Mouse (Mus musculus): Measurements from ENCODE around the gene Nagk. TPM values are rescaled to one million over a fixed set of nuclear protein-coding genes. Genes with fewer than 3 reads are reported as not detected.

The Nagk gene
- 98.1 and 98.5 TPM in 2 replicates for polyA plus RNA-seq (2015; fragmentation: Nextera tagmentation; extraction: Ambion mirVana)

DNA sequence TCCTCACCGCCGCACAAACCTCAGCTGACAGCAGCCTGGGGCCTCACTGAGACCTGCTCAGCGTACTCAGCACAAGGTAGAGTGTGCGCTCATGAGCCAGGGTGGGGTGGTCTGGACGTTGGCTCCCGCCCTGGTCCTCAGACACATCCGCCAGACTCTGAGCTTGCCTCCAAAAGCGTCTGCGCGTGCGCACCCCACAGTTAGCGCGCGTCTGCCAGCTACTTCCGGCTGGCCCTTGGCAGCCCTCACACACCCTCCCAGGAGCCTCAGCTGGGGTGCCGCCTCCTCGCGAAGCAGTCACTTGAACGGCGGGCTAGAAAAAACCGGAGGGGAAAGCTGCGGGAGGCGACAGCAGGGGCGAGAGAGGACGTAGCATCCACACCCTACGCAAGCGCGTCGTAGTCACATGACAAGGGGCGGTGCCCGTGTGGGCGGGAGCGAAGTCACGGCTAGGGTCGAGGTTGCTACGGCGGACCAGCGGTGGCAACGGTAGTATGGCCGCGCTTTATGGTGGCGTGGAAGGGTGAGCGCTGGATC, at the start of gene Nagk:
Gene Nagk (plus strand): TSS at position 223 of the 537 bp plus-strand sequence.
- Histone ChIP-seq H3K36me3 (peaks cover 20% of the 10 kb centered on the region), H3K4me1 (replicated peaks) (peaks cover 24% of the 10 kb centered on the region), H3K4me2 (peak within 1 kb of the TSS; percentile 85), H3K27me3 (0 out of 2 replicates have a peak, but pooled peaks cover 12% of the 10 kb centered on the region), H3K27ac (peak within 1 kb of the TSS; percentile 98), H3K9me3 (no peaks in the 10 kb centered on the region), H3K4me3 (peak within 1 kb of the TSS; percentile 73), H3K9ac (peak within 1 kb of the TSS; percentile 91)
- peak; percentile 97 for ATAC-seq (ENCODE audit: low FRiP score)
- WGBS: under 1% methylated on average over 43 of the region's 43 CpGs

DNA sequence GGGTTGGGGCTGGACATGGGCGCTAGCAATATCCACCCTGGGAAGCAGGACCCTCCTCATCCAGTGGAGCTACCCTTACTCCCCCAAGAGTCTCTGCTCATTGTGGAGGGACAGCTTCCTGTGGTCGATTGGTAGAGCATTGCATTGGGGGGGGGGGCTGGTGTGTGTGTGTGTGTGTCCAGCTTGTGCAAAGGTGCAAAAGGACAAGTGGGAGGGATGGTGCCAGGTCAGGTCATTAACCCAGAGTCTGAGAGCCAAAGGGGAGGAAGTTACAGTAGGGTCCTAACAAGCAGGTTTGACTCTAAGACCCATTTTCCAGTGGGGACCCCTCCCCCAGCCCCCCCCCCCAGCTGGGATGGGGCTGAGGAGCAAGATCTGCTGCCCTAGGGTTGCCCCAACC, 49.3 kb upstream of the Nagk start:
- 0 out of 2 replicates have a peak, but pooled peaks cover 6% of the 10 kb centered on the region for H3K9me3 ChIP-seq
- no peak overlapping the region for H3K9ac ChIP-seq
- no peaks in the 10 kb centered on the region; the same call in 1 of the 2 replicates for H3K4me1 ChIP-seq (replicated peaks)
- peaks cover 55% of the 10 kb centered on the region for H3K27me3 ChIP-seq
- H3K36me3 ChIP-seq: no peaks in the 10 kb centered on the region
- ATAC-seq (ENCODE audit: low FRiP score): no peak
- H3K4me2 ChIP-seq: no peak overlapping the region
- no peak overlapping the region for H3K27ac ChIP-seq
- 42% methylated on average over 2 of the region's 2 CpGs for WGBS
- H3K4me3 ChIP-seq: no peak overlapping the region

DNA sequence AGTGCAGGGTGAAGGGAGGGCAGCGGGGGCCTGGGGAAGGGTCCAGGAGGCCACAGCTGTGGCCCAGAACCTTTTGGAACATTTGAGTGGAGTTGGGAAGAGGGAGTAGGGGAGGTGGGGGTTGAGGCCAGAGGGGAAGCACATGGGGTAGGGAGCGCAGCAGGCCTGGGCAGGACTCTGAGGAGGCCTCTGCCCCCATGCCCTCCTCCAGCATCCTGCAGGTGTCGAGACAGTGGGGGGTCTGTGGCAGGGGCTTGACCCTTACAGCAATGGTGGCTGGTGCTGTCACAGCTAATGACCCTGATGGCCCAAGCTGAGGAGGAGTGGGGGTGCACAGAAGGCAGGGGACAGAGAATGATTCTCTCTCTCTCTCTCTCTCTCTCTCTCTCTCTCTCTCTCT, 45.5 kb upstream of the Nagk start:
- H3K4me1 ChIP-seq (replicated peaks): no peaks in the 10 kb centered on the region; the same call in 1 of the 2 replicates
- H3K36me3 ChIP-seq: no peaks in the 10 kb centered on the region
- no peak overlapping the region for H3K4me3 ChIP-seq
- H3K27ac ChIP-seq: no peak overlapping the region
- WGBS: 46% methylated on average over 2 of the region's 3 CpGs
- H3K9me3 ChIP-seq: no peaks in the 10 kb centered on the region
- H3K9ac ChIP-seq: no peak overlapping the region
- H3K27me3 ChIP-seq: peaks cover 71% of the 10 kb centered on the region
- ATAC-seq (ENCODE audit: low FRiP score): no peak
- no peak overlapping the region for H3K4me2 ChIP-seq

DNA sequence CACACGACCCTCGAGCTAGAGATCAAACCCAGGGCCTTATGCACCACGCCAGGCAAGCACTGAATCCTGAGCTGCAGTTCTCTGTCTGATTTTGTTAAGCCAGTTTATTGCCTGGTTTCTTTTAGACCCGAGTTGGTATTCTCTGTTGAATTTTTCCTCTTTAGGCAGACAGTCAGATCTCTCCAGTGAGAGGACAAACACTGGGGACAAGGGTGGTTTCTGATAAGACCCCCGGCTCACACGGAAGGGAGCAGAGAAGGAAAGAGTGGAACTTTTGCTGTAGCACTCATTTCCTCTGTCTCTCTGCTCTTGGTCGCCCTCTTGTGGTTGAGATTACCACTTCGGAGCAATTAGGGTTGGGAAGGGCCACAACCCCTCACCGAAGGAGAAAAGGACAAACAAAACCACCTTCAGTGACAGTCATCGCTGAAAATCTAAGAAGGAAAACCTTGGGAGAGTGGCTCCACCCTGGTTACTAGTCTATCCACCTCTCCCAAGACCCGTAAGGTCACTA, 44.6 kb upstream of the Nagk start:
- no peak overlapping the region for H3K4me3 ChIP-seq
- H3K27me3 ChIP-seq: peaks cover 72% of the 10 kb centered on the region
- no peak overlapping the region for H3K9ac ChIP-seq
- no peak for ATAC-seq (ENCODE audit: low FRiP score)
- H3K4me1 ChIP-seq (replicated peaks): no peaks in the 10 kb centered on the region; the same call in 1 of the 2 replicates
- H3K4me2 ChIP-seq: no peak overlapping the region
- no peaks in the 10 kb centered on the region for H3K36me3 ChIP-seq
- WGBS: 8% methylated on average over 11 of the region's 11 CpGs
- no peaks in the 10 kb centered on the region for H3K9me3 ChIP-seq
- no peak overlapping the region for H3K27ac ChIP-seq

DNA sequence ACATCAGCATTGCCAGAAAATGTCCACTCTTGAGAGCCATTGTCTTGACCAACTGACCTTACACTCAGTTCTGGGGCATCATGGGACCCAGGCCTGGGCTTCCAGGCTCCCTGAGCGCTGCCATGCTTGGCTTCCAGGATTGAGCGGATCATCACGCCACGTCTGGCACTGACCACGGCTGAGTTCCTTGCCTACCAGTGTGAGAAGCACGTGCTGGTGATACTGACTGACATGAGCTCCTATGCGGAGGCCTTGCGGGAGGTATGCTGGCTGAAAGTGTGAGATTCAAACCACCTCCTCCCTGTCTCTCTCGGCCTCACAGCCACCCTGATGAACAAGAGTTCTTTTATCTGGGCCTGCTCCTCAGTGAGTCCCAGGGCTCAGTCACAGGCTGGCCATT, 38.7 kb upstream of the Nagk start:
- H3K27me3 ChIP-seq: peaks cover 83% of the 10 kb centered on the region
- H3K36me3 ChIP-seq: no peaks in the 10 kb centered on the region
- H3K9me3 ChIP-seq: no peaks in the 10 kb centered on the region
- peaks cover 6% of the 10 kb centered on the region for H3K4me1 ChIP-seq (replicated peaks)
- no peak overlapping the region for H3K9ac ChIP-seq
- H3K4me3 ChIP-seq: no peak overlapping the region
- H3K27ac ChIP-seq: no peak overlapping the region
- 75% methylated on average over 9 of the region's 9 CpGs for WGBS
- ATAC-seq (ENCODE audit: low FRiP score): no peak
- H3K4me2 ChIP-seq: no peak overlapping the region

DNA sequence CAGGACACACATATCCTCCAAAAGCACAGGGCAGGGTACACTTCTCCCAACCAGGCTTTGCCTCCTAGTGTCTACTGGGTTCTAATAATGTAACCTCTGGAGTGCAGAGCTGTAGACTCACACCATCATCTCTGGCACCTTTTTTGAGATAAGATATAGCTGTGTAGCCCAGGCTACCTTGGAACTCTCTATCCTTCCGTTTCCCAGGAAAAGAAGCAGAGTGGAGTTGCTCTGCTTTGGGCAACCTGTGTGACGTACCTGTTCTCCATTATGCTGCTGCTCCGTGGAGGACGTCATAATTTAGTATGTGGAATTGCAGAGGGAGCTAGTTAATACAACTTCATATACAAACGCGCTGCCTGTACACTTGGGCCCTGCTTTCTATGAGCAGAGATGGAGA, 32.4 kb upstream of the Nagk start, which contains the start of gene Ankrd53:
Gene Ankrd53 (plus strand): TSS at position 301 of the 400 bp plus-strand sequence.
- H3K9ac ChIP-seq: 0 out of 2 replicates have a peak within 1 kb of the TSS, but pooled peaks have one; percentile 1
- peak within 1 kb of the TSS; percentile 37 for H3K4me2 ChIP-seq
- H3K9me3 ChIP-seq: no peaks in the 10 kb centered on the region
- peaks cover 72% of the 10 kb centered on the region for H3K27me3 ChIP-seq
- ATAC-seq (ENCODE audit: low FRiP score): no peak
- H3K4me1 ChIP-seq (replicated peaks): peaks cover 18% of the 10 kb centered on the region
- peaks cover 4% of the 10 kb centered on the region; the same call in 1 of the 2 replicates for H3K36me3 ChIP-seq
- no peak within 1 kb of the TSS for H3K27ac ChIP-seq
- peak within 1 kb of the TSS; percentile 13 for H3K4me3 ChIP-seq
- 27% methylated on average over 6 of the region's 6 CpGs for WGBS

DNA sequence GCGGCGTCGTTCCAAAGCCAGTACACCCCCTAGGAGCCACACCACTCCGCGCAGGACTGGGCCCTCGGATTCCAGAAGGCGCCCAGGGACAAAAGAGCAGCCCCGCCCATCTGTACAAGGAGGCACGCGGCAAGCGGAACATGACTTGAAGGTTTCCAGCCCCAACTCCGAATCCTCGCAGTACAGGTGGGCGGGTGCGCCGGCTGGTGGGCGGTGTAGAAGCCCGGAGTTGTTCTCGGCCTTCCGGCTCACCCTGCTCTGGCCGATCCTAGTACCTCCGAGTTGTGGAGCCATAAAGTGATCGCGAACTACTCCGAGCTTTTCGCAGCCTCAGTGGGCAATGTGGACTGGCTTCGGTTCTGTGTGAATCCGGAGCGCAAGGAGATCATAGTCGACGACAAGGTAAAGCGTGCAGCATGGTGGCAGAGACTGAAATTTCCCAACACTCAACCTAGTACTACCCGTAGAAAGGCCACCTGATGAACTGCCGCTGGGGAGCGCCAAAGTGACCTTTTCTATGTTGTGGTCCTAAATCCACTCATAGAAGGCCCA, 31.8 kb upstream of the Nagk start:
- no peaks in the 10 kb centered on the region for H3K9me3 ChIP-seq
- peak overlapping the region; percentile 13 for H3K4me3 ChIP-seq
- peak overlapping the region; percentile 37 for H3K4me2 ChIP-seq
- H3K36me3 ChIP-seq: peaks cover 9% of the 10 kb centered on the region
- peaks cover 17% of the 10 kb centered on the region for H3K4me1 ChIP-seq (replicated peaks)
- H3K27me3 ChIP-seq: peaks cover 66% of the 10 kb centered on the region
- H3K9ac ChIP-seq: 0 out of 2 replicates have a peak overlapping the region, but pooled peaks have one; percentile 1
- no peak; the same call in 1 of the 2 replicates for ATAC-seq (ENCODE audit: low FRiP score)
- no peak overlapping the region for H3K27ac ChIP-seq
- 2% methylated on average over 35 of the region's 35 CpGs for WGBS

DNA sequence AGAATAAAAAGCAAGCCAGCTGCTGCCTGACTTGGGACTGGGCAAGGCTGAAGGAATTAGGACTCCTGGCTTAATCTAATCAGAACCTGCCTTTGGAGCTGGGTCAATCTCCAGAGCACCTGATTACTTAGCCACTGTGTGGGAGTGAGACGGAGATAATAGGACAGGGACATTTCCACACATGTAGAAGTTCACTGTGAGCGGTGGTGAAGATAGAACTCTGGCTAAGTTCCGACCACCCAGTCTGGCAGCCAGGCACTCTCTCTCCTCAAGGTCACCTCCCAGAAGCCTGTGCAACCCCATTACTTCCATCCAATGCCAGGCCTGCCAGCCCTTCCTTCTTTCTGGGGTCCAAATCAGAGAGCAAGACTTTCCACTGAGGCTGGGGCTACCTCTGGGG, 27.8 kb upstream of the Nagk start:
- whole genome bisulfite sequencing: 95% methylated on average over 3 of the region's 3 CpGs
- Histone ChIP-seq H3K9ac (no peak overlapping the region), H3K27ac (no peak overlapping the region), H3K4me2 (no peak overlapping the region), H3K4me1 (replicated peaks) (peaks cover 12% of the 10 kb centered on the region), H3K36me3 (peaks cover 46% of the 10 kb centered on the region), H3K9me3 (no peaks in the 10 kb centered on the region), H3K4me3 (no peak overlapping the region), H3K27me3 (peaks cover 32% of the 10 kb centered on the region)
- no peak for ATAC-seq (ENCODE audit: low FRiP score)

DNA sequence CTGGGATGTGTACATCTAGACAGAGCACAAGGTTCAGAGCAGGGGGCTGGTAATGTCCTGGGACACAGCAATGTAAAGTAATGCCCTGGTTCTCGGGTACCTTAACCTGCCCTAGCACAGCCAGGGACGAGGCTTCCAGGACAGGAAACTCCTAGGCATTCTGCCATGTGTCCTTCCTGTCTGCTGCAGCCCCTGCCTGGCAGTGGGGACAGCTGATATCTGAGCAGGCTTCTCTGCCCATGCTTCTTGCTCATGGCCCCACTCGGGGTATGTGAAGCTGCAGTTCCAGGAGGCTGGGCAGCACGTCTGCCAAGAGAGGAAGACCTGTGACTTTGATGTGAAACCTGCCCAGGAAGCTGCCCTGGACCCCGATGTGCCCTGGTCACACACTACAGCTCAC, 26.3 kb upstream of the Nagk start:
- no peak overlapping the region for H3K27ac ChIP-seq
- no peak overlapping the region for H3K4me2 ChIP-seq
- no peaks in the 10 kb centered on the region for H3K9me3 ChIP-seq
- H3K9ac ChIP-seq: no peak overlapping the region
- H3K27me3 ChIP-seq: peaks cover 17% of the 10 kb centered on the region
- H3K4me3 ChIP-seq: no peak overlapping the region
- H3K4me1 ChIP-seq (replicated peaks): peaks cover 9% of the 10 kb centered on the region
- peaks cover 57% of the 10 kb centered on the region for H3K36me3 ChIP-seq
- no peak for ATAC-seq (ENCODE audit: low FRiP score)
- 86% methylated on average over 5 of the region's 5 CpGs for WGBS

DNA sequence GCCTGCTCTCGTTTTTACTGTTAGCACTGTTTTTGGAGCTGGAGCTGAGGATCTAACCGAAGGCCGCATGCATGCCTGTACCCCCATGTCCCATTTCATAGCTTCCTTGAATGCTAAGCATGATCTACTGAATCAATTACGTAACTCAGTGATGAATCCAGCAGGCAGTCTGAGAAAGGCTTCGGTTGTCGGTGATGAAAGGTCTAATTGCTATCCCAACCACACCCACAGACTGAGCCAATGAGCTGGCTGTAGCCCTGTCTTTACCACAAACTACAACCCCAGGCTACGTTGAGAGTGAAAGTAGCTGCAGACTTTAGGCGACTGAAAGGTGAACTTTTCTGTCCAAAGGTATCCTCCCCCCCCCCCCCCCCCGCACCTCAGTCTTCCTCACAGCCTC, 20.7 kb upstream of the Nagk start:
- no peaks in the 10 kb centered on the region for H3K9me3 ChIP-seq
- whole genome bisulfite sequencing: 73% methylated on average over 9 of the region's 9 CpGs
- peaks cover 30% of the 10 kb centered on the region for H3K4me1 ChIP-seq (replicated peaks)
- peak overlapping the region; percentile 97; the same call in 1 of the 2 replicates for H3K9ac ChIP-seq
- H3K27ac ChIP-seq: no peak overlapping the region
- H3K4me3 ChIP-seq: peak overlapping the region; percentile 93; the same call in 1 of the 2 replicates
- H3K36me3 ChIP-seq: peaks cover 37% of the 10 kb centered on the region
- H3K4me2 ChIP-seq: peak overlapping the region; percentile 76
- H3K27me3 ChIP-seq: no peaks in the 10 kb centered on the region
- ATAC-seq (ENCODE audit: low FRiP score): no peak

DNA sequence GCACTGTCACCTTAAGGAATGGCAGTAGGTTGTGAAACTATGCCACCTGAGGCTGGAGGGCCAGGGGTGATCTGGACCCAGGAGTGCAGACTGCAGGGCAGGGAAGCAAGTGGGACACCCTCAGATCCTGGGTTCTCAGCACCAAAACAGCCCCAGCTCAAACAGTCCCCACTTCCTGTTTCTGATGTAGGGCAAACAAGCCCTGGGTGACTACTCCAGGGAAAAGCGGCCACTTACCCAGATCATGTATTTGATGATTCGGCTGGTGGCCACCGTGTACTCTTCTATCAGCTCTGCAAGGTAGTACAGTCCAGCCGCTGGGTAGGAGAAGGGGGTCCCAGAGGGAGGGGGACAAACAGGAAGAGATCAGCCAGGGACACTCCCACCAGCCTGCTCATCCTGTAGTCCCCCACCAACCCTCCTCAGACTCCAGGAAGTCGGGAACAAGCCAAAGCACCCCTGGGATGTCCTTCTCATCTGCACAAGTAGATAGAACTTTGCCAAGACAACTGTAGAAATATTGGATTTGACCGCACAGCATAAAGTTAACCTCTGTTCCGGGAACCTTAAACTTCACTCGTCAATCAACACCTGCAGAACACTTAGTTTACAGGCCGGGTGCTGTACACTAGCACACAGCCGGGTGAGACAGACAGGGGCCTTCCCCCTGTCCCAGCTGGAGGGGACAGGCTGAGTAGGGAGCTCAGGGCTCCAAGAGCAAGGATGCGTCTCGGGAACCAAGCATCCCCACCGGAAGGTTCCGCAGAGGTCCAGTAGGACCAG, 19.8 kb upstream of the Nagk start:
- Histone ChIP-seq H3K4me2 (peak overlapping the region; percentile 76), H3K27me3 (no peaks in the 10 kb centered on the region), H3K4me1 (replicated peaks) (peaks cover 30% of the 10 kb centered on the region), H3K4me3 (peak overlapping the region; percentile 93), H3K36me3 (peaks cover 28% of the 10 kb centered on the region), H3K9ac (peak overlapping the region; percentile 97), H3K9me3 (no peaks in the 10 kb centered on the region), H3K27ac (peak overlapping the region; percentile 87)
- peak; percentile 56 for ATAC-seq (ENCODE audit: low FRiP score)
- 2% methylated on average over 14 of the region's 14 CpGs for WGBS

DNA sequence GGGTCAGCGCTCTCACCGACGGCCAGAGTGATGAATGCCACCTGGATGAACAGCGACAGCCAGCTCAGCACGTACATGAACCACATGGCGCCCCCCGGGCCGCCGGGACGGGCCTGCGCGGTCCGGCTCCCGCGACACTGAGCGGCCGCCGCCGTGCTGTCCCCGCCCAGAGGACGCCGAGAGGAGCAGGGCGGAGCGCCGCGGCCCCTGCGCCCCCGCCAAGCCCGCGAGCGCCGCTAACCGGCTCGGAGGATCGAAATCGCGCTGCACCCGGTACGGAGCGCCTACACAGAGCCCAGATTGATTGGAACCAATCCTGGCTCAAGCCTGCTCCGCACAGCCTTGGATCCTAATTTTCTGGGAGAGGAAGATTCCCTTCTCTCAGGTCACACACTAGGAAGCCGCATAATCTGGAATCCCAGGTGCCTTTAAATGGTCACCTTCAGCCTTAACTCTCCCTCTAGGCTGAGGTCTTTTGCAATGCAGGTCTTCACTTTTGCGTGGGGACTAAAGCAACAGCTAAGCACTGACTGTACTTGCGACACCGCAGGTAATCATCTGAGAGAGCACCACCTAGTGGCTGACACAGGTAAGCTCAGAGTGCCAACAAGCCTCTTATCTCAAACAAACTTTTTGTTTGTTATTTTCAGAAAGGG, 19.0 kb upstream of the Nagk start, which contains the start of gene Tex261:
Gene Tex261 (minus strand): TSS at position 176 of the 656 bp plus-strand sequence.
- Histone ChIP-seq H3K27me3 (0 out of 2 replicates have a peak, but pooled peaks cover 3% of the 10 kb centered on the region), H3K9ac (peak within 1 kb of the TSS; percentile 97), H3K9me3 (no peaks in the 10 kb centered on the region), H3K27ac (peak within 1 kb of the TSS; percentile 87), H3K36me3 (peaks cover 22% of the 10 kb centered on the region), H3K4me1 (replicated peaks) (peaks cover 30% of the 10 kb centered on the region), H3K4me2 (peak within 1 kb of the TSS; percentile 76), H3K4me3 (peak within 1 kb of the TSS; percentile 93)
- WGBS: under 1% methylated on average over 45 of the region's 45 CpGs
- peak; percentile 95 for ATAC-seq (ENCODE audit: low FRiP score)
